Mouse (Mus musculus): ENCODE results near the gene Acot3.
"Not testable (repeated sequence)": the region's sequence is repeated elsewhere in the genome, so short reads cannot be mapped to it uniquely, and the experiment has no call there.

The Acot3 gene

DNA sequence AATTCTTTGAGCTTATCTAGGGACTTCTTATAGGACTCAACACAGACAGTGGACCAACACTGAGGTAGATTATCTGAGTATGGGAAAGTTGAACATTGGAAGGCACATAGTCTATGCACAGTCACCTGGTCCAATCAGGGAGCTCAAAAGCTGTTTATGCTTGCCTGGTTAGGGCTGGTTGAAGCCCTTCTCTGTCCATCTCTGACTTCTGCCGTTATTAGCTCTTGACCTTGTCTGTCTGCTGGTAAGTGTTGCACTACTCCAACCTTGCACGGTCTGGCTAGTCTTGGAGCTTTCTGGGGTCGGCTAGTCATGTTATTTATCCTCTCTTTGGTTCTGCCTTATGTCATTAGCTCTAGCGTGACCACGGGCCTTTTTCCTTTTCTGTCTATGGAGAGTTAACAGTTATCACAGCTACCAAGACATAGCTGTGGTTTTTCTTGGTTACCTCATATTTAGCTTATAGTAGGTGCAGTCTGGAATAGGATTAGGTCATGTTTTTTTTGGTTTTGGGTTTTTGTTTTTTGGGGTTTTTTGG lies at the start of gene Acot3:
Gene Acot3, plus strand, starts transcription at position 208 of the 538 bp plus-strand sequence.
- DNase-seq = no peak

DNA sequence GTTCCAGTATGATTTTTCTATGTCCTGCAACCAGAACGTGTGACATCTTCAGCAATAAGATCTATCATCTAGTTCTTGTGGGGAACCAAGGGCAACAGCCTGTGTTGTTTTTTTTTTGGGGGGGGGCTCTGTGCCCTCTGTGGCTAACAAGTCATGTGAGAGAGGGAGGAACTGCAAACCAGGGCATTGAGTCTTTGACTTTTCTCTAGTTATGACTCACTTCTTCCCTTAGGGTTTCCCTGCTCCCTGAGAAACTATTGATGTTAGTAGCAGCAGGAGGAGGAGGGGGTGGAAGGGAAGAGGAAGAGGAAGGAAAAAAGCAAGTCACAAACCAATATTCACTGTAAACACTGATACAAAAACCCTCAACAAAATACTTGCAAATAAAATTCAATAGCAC lies 48.1 kb upstream of the Acot3 start:
- no peak for DNase-seq

- peak in 1 of 2 experiments; percentile 28 for DNase-seq
Observed at GRCm38 (mm10) chr12:84008251-84008650, 43.7 kb upstream of the Acot3 start.

DNA sequence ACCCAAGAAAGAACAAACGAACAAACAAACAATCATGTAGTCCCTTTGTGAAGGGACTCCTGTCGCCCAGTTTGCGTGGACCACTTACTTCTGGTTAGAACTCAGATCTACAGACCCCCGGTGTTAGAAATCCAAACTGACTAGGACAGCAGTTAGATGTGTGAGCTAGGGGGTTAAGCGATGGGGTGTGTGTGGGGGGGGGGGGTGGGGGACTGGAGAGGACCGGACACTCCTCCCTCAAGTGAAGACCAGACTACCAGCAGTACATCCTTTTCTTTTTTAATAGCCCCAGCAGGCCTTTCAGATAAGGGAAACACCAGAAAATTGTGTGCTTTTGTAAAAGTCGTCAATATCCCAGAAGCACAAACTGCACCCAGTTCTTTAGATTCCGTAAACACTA lies 43.2 kb upstream of the Acot3 start:
- no peak for DNase-seq

- DNase-seq = peak; percentile 77 to 84
Observed at GRCm38 (mm10) chr12:84009171-84009965, 42.6 kb upstream of the Acot3 start, which contains the start of gene Acot1. TSS of gene Acot1 (plus strand) at chr12:84009490.

DNA sequence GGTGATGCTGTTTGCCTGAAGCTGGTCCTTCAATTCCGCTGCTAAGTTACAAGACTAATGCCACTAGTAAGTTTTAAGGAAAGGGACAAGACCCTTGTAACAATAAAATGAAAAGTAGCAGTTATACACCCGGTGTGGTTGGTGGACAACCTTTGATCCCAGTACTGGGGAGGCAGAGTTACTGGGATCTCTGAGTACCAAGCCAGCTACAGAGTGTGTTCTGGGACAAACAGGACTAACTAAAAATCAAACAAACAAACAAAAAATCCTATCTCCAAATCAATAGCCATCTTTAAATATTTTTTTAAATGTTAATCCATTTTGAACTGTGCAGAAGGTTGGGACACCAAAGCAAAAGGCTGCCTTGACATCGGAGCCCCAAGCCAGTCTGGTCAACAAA lies 41.7 kb upstream of the Acot3 start:
- DNase-seq = no peak

DNA sequence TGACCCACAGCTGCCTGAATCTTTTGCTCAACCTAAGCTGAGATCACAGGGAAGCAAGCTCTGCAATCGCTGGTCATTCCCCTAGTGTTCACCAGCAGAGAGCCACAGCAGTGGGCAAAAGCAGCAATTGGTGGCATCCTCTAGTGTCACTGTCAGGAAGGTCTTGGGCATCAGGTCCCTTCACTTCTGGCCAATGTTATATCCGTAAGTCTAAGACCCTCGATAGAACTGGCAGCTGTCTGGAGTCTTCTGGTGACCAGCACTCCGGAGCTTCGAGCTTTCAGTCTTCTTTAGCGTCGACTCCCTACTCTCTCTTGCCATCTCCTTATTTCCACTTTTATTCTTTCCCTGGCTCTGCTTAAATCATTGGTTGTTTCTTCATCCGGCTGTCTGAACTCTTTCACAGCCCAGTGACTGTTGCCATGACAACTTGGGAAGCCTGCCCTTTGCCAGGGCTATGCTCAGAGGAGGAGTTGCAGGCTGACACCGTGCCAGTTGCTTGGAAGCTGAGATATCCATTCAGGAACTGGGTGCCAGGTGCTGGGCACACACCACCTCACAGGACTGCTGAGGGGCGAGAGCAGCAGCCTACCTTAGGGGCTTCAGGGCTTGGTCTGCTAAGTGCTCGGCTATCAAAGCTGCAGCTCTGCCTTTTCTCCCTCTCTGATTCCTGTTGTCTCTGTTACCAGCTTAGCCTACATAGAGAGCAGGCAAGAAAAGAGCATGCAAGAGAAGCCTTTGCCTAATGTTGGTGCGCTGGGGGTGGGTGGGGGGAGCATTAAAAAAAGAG lies 40.5 kb upstream of the Acot3 start:
- peak; percentile 96 for DNase-seq

GRCm38 (mm10) chr12:84013130-84013529 lies 38.8 kb upstream of the Acot3 start:
- no peak for DNase-seq

- DNase-seq = no peak
Observed at GRCm38 (mm10) chr12:84013701-84014100, 38.2 kb upstream of the Acot3 start.

- peak; percentile 91 to 95 for DNase-seq
Observed at GRCm38 (mm10) chr12:84020528-84020927, 31.4 kb upstream of the Acot3 start.

- not testable (repeated sequence) for DNase-seq
Observed at GRCm38 (mm10) chr12:84022266-84022665, 29.7 kb upstream of the Acot3 start.

DNA sequence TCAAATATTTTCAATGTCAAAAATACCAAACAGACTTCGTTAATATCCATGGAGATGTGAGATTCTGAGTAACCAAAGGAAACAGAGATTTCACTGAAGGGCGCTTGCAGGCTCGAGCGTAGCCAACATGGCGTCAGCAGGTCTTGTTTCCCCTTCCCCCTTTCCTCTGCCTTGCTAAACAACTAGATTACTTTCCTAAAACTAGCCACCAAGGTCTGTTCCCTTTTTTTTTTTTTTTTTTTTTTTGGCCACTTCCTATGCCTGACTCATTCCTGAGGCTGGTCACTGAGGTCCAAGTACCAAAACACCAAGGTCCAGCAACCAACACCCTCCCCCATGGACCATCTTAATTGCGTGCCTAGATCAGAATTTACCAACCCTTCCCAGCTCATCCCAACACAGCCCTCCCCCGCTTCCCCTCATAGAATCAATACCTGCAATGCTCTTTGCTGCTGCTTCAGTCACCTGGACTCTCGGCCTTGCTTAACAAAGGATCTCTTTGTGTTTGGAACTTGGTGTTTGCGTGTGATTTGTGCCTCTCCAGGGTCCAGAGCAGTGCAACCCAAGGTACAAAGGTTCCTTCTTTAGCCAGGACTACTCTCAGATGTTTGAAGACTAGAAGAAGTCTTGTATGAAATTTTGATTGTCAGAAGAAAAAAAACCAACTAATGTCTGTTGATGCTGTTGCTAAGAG lies 28.7 kb upstream of the Acot3 start:
- DNase-seq = no peak

DNA sequence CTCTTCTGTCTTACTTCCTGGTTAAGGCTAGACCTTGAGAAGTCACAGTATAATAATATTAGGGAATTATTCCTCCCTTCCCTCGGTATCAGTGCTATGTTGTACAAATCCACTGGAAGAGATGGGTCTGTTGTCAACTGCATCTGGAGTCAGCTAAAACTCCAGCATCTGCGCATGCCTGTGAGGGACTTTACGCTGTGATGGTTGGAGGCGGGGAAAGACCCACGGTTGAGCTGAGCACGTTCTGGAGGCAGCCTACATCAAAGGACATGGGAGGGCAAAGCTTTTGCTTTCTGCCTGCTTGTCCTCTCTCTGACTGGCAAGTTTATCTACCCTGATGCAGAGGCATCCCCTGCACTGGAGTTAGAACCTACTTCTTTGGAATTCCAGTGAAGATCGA lies 26.1 kb upstream of the Acot3 start:
- no peak for DNase-seq

- DNase-seq = not testable (repeated sequence)
Observed at GRCm38 (mm10) chr12:84028328-84028727, 23.6 kb upstream of the Acot3 start.

- not testable (repeated sequence) for DNase-seq
Observed at GRCm38 (mm10) chr12:84029043-84029442, 22.9 kb upstream of the Acot3 start.

DNA sequence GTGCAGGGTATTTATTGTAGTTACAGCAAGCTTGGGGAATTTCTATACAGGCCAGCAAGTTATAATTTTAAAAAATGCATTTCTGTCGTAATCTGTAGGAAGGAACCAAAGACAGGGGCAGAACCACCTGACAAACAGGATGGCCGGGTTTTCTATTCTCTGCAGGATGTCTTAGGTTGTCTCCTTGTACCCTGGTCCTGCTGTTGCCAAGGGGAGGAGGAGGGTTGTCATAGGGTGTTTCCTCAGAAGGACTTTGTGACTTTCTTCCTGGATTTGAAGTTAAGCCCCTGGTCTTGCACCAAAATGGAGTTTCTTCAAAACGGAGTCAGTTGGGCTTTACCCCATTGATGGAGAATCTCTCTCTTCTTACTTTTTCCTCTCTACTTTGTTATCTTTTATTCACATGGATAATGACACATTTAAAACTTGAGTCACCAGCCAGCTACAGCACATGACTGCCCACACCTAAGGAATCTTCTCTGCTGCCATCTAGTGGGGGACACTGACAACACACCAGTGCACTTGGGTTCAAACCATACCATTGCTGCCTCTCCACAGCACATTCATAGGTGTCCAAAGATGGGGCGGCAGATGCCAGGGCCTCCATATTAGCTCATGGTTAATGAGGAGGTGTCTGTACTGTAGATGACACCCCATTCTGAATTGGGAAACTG lies 21.1 kb upstream of the Acot3 start:
- peak; percentile 71 to 83 for DNase-seq

DNA sequence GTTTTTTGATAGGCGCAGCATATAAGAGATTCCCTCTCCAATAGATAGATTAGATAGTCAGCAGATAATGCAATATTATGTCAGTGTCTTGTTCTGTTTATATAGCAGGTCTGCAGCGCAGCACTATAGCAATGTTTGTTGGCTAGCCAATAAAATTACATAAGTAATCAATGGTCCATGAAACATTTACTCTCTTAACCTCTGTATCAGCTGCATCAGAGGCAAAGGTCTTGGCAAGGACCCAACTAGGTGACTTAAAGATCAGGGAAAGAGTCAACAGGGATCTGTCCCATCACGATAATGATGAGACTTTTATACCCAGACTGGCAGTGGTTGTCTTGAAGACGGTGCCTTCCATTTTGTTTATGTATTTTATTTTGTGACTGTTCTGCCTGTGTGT lies 19.1 kb upstream of the Acot3 start:
- peak in 1 of 2 experiments; percentile 64 for DNase-seq

GRCm38 (mm10) chr12:84033302-84033701 lies 18.6 kb upstream of the Acot3 start:
- not testable (repeated sequence) for DNase-seq

DNA sequence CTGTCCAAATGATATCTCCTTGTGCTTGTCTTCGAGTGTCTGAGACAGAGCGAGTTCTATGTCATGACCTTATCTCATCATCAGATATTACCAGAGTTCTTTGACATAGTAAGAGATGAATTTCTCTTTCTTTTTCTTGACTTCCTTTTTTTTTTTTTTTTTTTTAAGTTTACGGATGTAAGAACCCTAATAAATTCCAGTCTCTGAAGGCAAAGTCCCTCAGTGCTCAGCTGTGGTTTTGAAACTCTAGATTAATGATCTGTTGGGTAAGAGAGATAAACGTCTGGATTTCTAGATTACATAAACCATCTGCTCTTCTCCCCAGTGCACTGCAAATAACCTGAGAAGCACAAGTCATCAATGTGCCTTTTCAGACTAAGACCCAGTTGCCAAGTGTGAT lies 17.8 kb upstream of the Acot3 start:
- no peak for DNase-seq

DNA sequence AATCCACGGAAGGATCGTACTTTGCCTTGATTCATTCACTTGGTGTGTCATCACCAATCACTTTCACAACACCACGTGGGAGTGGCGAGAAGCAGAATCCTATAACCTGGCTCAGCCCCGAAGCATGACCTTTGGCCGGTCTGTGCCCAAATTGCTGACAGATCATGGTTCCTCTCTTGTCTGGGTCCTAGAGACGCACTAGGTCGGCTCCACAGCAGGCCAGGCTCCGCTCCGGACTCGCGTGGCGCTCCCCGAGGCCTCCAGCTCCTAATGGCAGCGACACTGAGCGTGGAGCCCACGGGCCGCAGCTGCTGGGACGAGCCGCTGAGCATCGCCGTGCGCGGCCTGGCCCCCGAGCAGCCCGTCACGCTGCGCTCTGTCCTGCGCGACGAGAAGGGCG lies 13.7 kb upstream of the Acot3 start, which contains the start of gene Acot4:
Gene Acot4, plus strand, starts transcription at position 139 of the 400 bp plus-strand sequence.
- DNase-seq = peak; percentile 84 to 89

GRCm38 (mm10) chr12:84038691-84039111 lies 13.2 kb upstream of the Acot3 start, which contains the start of gene Gm49366:
TSS of gene Gm49366 (plus strand) at chr12:84038935.
- peak; percentile 69 to 77 for DNase-seq

- DNase-seq = peak; percentile 72 to 86
Observed at GRCm38 (mm10) chr12:84042248-84042647, 9.7 kb upstream of the Acot3 start.
